Mouse (Mus musculus) kidney, adult 18-20 months (tissue): ENCODE data around the gene Rtn4r.
"Not testable (repeated sequence)": the region's sequence is repeated elsewhere in the genome, so short reads cannot be mapped to it uniquely, and the experiment has no call there.

Experiments used
- DNase-seq: peaks from one replicate; pipeline ENCODE4 v3.0.0; 2021

Rtn4r gene

GRCm38 (mm10) chr16:18159255-18159654 is 31.8 kb downstream of the Rtn4r start:
- DNase-seq: no peak

- DNase-seq: peak; percentile 33
Measured at GRCm38 (mm10) chr16:18159778-18160177, 32.3 kb downstream of the Rtn4r start.

DNA sequence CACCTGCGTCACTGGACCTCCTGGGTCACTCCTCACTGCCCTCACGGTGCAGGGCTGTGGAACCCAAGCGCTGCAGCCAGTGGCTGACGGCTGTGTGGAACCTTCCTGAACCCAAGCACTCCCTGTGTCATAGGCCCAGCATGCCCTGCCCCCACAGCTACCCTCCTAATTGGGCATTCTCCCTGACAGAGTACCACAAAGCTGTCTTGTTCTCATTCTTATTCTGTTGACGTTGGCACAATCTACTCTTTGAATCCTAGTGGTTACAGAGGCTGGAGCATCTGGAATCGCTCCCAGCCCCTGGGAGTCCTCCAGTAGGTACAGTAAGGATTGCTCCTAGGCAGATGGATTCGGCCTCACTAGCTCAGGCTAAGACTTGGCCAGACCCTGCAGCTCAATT is 33.1 kb downstream of the Rtn4r start:
- peak; percentile 10 for DNase-seq

DNA sequence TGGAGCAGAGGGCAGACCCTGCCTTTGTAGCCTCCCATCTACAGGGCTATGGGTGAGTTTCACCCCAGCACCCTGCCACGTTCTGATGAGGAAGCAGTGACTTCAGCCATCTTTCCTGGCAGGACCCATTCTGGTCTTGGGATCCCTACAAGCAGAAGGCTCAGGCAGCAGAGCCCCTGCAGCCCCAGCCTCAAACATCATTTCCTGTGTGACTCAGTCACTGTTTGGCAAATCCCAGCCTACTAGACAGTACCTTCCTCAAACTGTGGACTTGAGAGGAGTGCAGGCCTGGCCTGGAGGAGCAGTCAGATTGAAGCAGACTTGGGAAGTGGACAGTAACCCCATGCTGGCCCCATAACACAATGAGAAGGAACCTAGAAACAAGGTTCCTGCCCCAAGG is 33.7 kb downstream of the Rtn4r start:
- no peak for DNase-seq

GRCm38 (mm10) chr16:18164642-18165238 is 37.3 kb downstream of the Rtn4r start:
- DNase-seq: no peak

DNA sequence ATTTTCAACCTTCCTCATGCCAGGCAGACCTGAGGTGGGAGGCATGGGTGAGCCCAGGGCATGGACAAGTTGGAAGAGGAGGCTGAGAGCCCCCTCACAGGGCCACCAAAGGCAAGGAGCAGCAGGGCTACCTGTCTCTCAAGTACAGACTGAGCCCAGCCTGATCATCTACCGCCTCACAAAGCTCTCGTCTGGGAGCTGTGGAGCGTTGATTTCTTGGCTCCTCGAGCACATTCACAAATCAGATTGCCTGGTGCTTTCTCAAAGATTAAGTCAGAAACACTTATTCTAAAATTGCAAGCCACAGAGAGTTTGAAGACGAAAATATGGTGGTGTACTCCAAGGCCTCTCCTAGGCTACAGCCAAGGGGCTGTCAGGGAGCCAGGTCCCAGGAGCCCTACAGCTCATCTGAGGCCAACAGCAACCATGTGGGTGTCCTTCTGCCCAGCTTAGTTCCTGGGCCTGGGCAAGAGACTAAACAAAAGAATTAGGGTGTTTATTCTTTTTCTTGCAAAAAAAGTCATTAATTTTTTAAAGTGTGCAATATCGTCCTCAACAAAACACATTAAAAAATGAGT is 39.3 kb downstream of the Rtn4r start:
- DNase-seq: no peak

- DNase-seq: no peak
Measured at GRCm38 (mm10) chr16:18169156-18169555, 41.7 kb downstream of the Rtn4r start.

DNA sequence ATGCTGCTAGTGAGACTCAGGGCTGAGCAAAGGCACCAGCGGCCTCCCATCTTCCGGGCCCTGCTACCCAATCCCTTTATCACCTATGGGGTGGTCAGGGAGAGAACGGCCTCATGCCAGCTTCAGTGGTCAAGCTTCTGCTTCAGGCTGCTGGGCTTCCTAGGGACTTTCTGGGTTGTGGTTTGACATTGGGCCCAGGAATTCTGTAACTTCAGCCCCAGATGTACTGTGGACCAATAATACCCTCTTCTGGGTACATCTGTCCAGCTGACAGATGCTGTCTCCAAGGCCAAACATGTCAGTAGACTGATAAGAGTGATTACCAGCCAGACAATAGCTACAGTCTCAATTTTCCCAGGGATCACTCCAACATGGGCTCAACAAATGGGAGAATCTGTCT is 42.3 kb downstream of the Rtn4r start:
- DNase-seq: no peak

DNA sequence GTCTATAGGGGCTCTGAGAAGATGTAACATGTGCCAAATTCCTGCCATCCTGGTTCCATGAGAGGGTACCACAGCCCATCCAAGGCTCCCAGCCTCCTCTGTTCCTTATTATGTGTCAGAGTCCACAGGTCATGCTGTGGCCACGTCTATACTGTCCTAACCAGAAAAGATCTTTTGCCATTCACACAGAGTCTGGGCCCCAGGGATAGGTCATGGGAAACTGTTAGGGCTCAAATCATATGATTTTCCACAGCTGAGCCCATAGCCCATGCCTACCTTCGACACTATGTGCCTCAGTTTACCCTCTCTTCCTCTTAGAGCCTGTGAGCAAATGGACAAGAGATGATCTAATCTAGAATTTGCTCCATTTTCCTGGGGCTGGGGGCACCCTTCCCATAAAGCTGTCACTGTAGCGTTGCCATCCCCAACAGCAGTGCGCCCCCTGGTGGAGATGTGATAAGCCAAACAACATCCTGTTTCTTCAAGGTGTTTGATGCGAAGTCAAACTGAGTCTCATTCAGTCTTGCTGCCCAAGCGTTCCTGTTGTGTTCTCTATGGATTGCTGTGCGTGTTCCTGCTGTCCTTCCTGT is 44.9 kb downstream of the Rtn4r start:
- peak; percentile 82 for DNase-seq

- no peak for DNase-seq
Measured at GRCm38 (mm10) chr16:18173231-18173630, 45.8 kb downstream of the Rtn4r start.

GRCm38 (mm10) chr16:18173788-18174187 is 46.3 kb downstream of the Rtn4r start:
- no peak for DNase-seq

- no peak for DNase-seq
Measured at GRCm38 (mm10) chr16:18175817-18176541, 48.5 kb downstream of the Rtn4r start.

DNA sequence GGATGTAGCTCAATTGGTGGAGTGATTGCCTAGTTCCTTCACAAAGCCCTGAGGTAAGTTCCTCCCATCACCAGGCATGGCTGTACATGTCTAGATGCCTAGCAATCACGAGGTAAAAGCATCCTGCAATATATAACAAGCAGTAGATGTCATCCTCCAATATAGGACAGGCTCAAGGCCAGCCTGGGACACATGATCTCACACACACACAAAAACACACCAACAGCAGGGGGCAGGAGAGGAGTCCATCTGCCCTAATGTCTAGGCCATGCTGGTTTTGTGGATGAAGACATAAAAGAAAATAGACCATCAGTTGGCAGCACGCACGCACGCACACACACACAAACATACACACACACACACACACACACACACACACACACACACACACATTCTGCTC is 49.3 kb downstream of the Rtn4r start:
- peak; percentile 20 for DNase-seq

- no peak for DNase-seq
Measured at GRCm38 (mm10) chr16:18179591-18179990, 52.1 kb downstream of the Rtn4r start.

GRCm38 (mm10) chr16:18181398-18181797 is 54.0 kb downstream of the Rtn4r start:
- no peak for DNase-seq

DNA sequence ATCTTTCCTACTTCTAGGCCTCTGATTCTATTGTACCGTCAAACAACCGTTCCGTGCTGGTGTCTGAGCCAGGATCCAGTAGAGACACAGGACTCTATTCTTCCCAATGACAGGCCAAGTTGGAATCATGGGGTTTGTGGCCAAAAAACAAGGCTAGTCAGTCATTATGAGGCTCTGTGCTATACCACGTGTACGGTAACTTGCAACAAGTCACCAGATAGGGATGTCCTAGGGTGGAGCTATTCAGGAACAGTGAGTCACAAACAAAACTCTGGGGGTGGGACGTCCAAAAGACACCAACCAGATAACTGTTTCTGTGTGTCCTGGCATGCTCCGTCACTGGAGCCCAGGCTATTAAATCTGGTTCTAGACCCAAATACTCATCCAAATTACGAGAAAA is 55.3 kb downstream of the Rtn4r start:
- DNase-seq: no peak

GRCm38 (mm10) chr16:18185715-18186449 is 58.4 kb downstream of the Rtn4r start:
- DNase-seq: no peak

- DNase-seq: no peak
Measured at GRCm38 (mm10) chr16:18186798-18187197, 59.4 kb downstream of the Rtn4r start.

DNA sequence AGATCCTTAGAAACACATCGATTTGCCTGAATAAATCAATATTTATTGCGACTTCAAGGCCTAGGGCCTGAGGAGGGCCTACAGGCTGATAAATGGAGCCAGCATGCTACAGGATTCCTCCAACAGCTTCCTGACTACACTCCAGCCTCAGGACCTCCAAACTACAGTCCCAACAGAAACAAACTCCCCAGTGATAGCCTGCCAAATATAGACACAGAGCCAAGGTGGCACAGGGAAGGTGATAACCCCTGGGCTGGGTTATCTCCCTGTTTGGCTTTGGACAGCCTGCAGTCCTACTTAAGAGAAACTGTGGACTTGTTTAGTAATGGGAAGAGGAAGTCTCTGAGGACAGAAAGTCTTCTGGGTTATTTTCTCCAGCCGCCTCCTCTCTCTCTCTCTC is 59.8 kb downstream of the Rtn4r start:
- no peak for DNase-seq

- no peak for DNase-seq
Measured at GRCm38 (mm10) chr16:18191006-18191405, 63.6 kb downstream of the Rtn4r start.

GRCm38 (mm10) chr16:18194208-18194985 is 67.0 kb downstream of the Rtn4r start:
- DNase-seq: peak; percentile 41

DNA sequence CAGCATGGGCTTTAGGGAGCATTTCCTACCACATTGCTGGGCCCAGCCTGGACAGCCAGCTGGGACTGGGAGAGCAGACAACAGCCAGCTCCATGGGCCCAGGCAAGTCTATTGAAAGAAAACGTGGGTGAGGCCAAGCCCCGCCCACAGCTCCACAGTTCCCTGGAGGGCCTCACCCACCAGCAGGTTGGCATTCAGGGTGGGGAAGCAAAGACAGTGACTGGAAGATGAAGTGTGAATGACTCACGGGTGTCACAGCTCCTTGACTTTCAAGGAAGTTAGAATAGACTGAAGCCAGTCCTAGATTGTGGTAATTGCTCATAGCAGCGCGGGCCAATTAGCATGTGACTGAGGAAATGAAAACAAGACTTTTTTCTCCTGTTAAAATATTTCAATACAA is 67.6 kb downstream of the Rtn4r start:
- DNase-seq: peak; percentile 21

- not testable (repeated sequence) for DNase-seq
Measured at GRCm38 (mm10) chr16:18195561-18195960, 68.1 kb downstream of the Rtn4r start.
